ENCODE assay signal across 9 mouse cellular contexts in genomic region chr8:71376423-71377030, GRCm38 (mm10). TPM values are rescaled to one million over a fixed set of nuclear protein-coding genes. Genes with fewer than 3 reads are reported as not detected.
A peak's percentile ranks its signal among the peaks of the same experiment; 100 is the strongest.
DNase-seq lines count a peak whose midpoint lies in the region; ATAC-seq and TF ChIP-seq lines count a peak whose summit lies in the region.
"Had no signal": no experiment of that assay in that cellular context is flagged by ENCODE, and none has a peak within 500 bp of the region (broad histone marks: within the 10 kb centered on the region; RNA-seq: fewer than 3 reads in every experiment).

No protein-coding gene starts in this region.

- no peak overlapping the region for H3K4me3 ChIP-seq in liver, adult 2 months (ENCODE audit: insufficient read depth, low read depth, low read length)
- peak overlapping the region; percentile 25; the same call in 1 of the 2 replicates for H3K4me3 ChIP-seq in forebrain, embryonic 11.5 days (ENCODE audit: low read depth, low read length)
- peak overlapping the region; percentile 42 for H3K4me3 ChIP-seq in neural tube, embryonic 15.5 days (replicated peaks)

- WGBS in liver, adult 2 months: 53% methylated on average over 8 of the region's 8 CpGs
- 43% methylated on average over 8 of the region's 8 CpGs for WGBS in forebrain, embryonic 11.5 days
- 24% methylated on average over 8 of the region's 8 CpGs for WGBS in neural tube, embryonic 15.5 days

- H3K4me1 ChIP-seq in liver, adult 2 months (ENCODE audit: control insufficient read depth, insufficient read depth, low read length): peaks cover 39% of the 10 kb centered on the region
- peaks cover 35% of the 10 kb centered on the region for H3K4me1 ChIP-seq in forebrain, embryonic 11.5 days (replicated peaks; ENCODE audit: control insufficient read depth, insufficient read depth, low read length)
- peaks cover 60% of the 10 kb centered on the region for H3K4me1 ChIP-seq in neural tube, embryonic 15.5 days

- H3K4me2 ChIP-seq in forebrain, embryonic 11.5 days (ENCODE audit: low read depth, low read length, severe bottlenecking): peak overlapping the region; percentile 56
- peak overlapping the region; percentile 77 for H3K4me2 ChIP-seq in neural tube, embryonic 15.5 days

- peak; percentile 24 for DNase-seq in liver, adult 2 months (ENCODE audit: extremely low read depth, low read depth, low spot score)
- DNase-seq in liver: no peak
- no peak for DNase-seq in forebrain, embryonic 11.5 days (ENCODE audit: low spot score)
- DNase-seq in kidney, postnatal 10 days: peak; percentile 53
- DNase-seq in urinary bladder, adult 18-20 months (ENCODE audit: low spot score in 2 of 2): no peak
- no peak for DNase-seq in right cerebral cortex, adult 18-20 months
- no peak for DNase-seq in frontal cortex, postnatal 36 days (ENCODE audit: low spot score in 2 of 2)

- no peak overlapping the region for H3K9ac ChIP-seq in liver, adult 2 months (ENCODE audit: low read depth, low read length)
- peak overlapping the region; percentile 33; the same call in 1 of the 2 replicates for H3K9ac ChIP-seq in forebrain, embryonic 11.5 days (ENCODE audit: low read length)
- H3K9ac ChIP-seq in neural tube, embryonic 15.5 days (replicated peaks): peak overlapping the region; percentile 58

- peak overlapping the region; percentile 13; the same call in 1 of the 2 replicates for H3K27ac ChIP-seq in liver, adult 2 months (replicated peaks; ENCODE audit: insufficient read depth, low read depth, low read length)
- no peak overlapping the region for H3K27ac ChIP-seq in forebrain, embryonic 11.5 days (ENCODE audit: low read depth, low read length)
- H3K27ac ChIP-seq in neural tube, embryonic 15.5 days (replicated peaks): peak overlapping the region; percentile 81

- H3K36me3 ChIP-seq in liver, adult 2 months (ENCODE audit: control insufficient read depth, insufficient read depth, low read length): peaks cover 13% of the 10 kb centered on the region
- H3K36me3 ChIP-seq in forebrain, embryonic 11.5 days (ENCODE audit: control insufficient read depth, insufficient read depth, low read length): no peaks in the 10 kb centered on the region; the same call in 1 of the 2 replicates
- H3K36me3 ChIP-seq in neural tube, embryonic 15.5 days: peaks cover 21% of the 10 kb centered on the region

- H3K79me2 ChIP-seq in liver, adult 2 months (ENCODE audit: control insufficient read depth, insufficient read depth, low read length): peaks cover 41% of the 10 kb centered on the region

- no peak for TF ChIP-seq CTCF in liver, adult 2 months (IDR thresholded peaks at IDR 0.05; ENCODE audit: low read depth, low read length)

- ATAC-seq in forebrain, embryonic 11.5 days (replicated peaks; ENCODE audit: low FRiP score): no peak
- ATAC-seq in neural tube, embryonic 15.5 days (ENCODE audit: low FRiP score): no peak

- H3K9me3 ChIP-seq in forebrain, embryonic 11.5 days (ENCODE audit: control insufficient read depth, low read length): no peaks in the 10 kb centered on the region
- H3K9me3 ChIP-seq in neural tube, embryonic 15.5 days (replicated peaks): no peaks in the 10 kb centered on the region

- no peaks in the 10 kb centered on the region for H3K27me3 ChIP-seq in liver, adult 2 months (ENCODE audit: control insufficient read depth, insufficient read depth, low read length)
- H3K27me3 ChIP-seq in forebrain, embryonic 11.5 days (ENCODE audit: control insufficient read depth, insufficient read depth, low read length): no peaks in the 10 kb centered on the region
- H3K27me3 ChIP-seq in neural tube, embryonic 15.5 days (replicated peaks): no peaks in the 10 kb centered on the region

- no peak for TF ChIP-seq POLR2A in liver, adult 2 months (IDR thresholded peaks at IDR 0.05; ENCODE audit: extremely low read depth, insufficient read depth, low read length)

RNA-seq across cellular contexts. Expression of gene Nr2f6, which starts 5.2 kb away (rescaled TPM):
- total RNA-seq in liver, adult 2 months (2014; rRNA removed): 73.9 and 117 TPM in 2 replicates
- 319 and 341 TPM in 2 replicates for polyA plus RNA-seq in liver, adult 2 months (2012; rRNA removed)
- 49.1 and 51.4 TPM in 2 replicates for polyA plus RNA-seq in forebrain, embryonic 11.5 days (2014; fragmentation: Nextera tagmentation; extraction: Ambion mirVana)
- polyA plus RNA-seq in neural tube, embryonic 15.5 days (2015; fragmentation: Nextera tagmentation; extraction: Ambion mirVana): 28.6 and 34.9 TPM in 2 replicates

RNA-seq across cellular contexts. Expression of gene Ocel1, which starts 5.4 kb away (rescaled TPM):
- 8.0 and 8.1 TPM in 2 replicates for total RNA-seq in liver, adult 2 months (2014; rRNA removed)
- polyA plus RNA-seq in liver, adult 2 months (2012; rRNA removed): 9.2 and 17.1 TPM in 2 replicates
- 2.9 and 3.3 TPM in 2 replicates for polyA plus RNA-seq in forebrain, embryonic 11.5 days (2014; fragmentation: Nextera tagmentation; extraction: Ambion mirVana)
- 5.6 and 9.2 TPM in 2 replicates for polyA plus RNA-seq in neural tube, embryonic 15.5 days (2015; fragmentation: Nextera tagmentation; extraction: Ambion mirVana)

RNA-seq across cellular contexts. Expression of gene Use1, which starts 9.9 kb away (rescaled TPM):
- 76.6 and 82.2 TPM in 2 replicates for total RNA-seq in liver, adult 2 months (2014; rRNA removed)
- 60.2 and 69.9 TPM in 2 replicates for polyA plus RNA-seq in liver, adult 2 months (2012; rRNA removed)
- polyA plus RNA-seq in forebrain, embryonic 11.5 days (2014; fragmentation: Nextera tagmentation; extraction: Ambion mirVana): 69.3 and 82.5 TPM in 2 replicates
- polyA plus RNA-seq in neural tube, embryonic 15.5 days (2015; fragmentation: Nextera tagmentation; extraction: Ambion mirVana): 121 and 122 TPM in 2 replicates

RNA-seq across cellular contexts. Expression of gene Ushbp1, which starts 19.1 kb away (rescaled TPM):
- total RNA-seq in liver, adult 2 months (2014; rRNA removed): 7.9 and 9.7 TPM in 2 replicates
- polyA plus RNA-seq in liver, adult 2 months (2012; rRNA removed): 7.9 and 13.6 TPM in 2 replicates
- 4.2 and 4.5 TPM in 2 replicates for polyA plus RNA-seq in forebrain, embryonic 11.5 days (2014; fragmentation: Nextera tagmentation; extraction: Ambion mirVana)
- polyA plus RNA-seq in neural tube, embryonic 15.5 days (2015; fragmentation: Nextera tagmentation; extraction: Ambion mirVana): 7.0 and 9.8 TPM in 2 replicates
- total RNA-seq: granulocyte monocyte progenitor cell, adult 5-6 weeks had no signal

RNA-seq across cellular contexts. Expression of gene Babam1, which starts 20.1 kb away (rescaled TPM):
- total RNA-seq in liver, adult 2 months (2014; rRNA removed): 42.7 and 44.8 TPM in 2 replicates
- polyA plus RNA-seq in liver, adult 2 months (2012; rRNA removed): 98.5 and 106 TPM in 2 replicates
- 106 and 119 TPM in 2 replicates for polyA plus RNA-seq in forebrain, embryonic 11.5 days (2014; fragmentation: Nextera tagmentation; extraction: Ambion mirVana)
- 96.0 and 96.1 TPM in 2 replicates for polyA plus RNA-seq in neural tube, embryonic 15.5 days (2015; fragmentation: Nextera tagmentation; extraction: Ambion mirVana)

Comparison
In these comparisons a context has a peak if more than half of its experiments do, and no peak if none do; other contexts are left out.
1. DNase-seq: peak in liver, adult 2 months (single experiment) and kidney, postnatal 10 days (single experiment); none in liver (single experiment), forebrain, embryonic 11.5 days (single experiment), urinary bladder, adult 18-20 months (0 of 2), right cerebral cortex, adult 18-20 months (single experiment) and frontal cortex, postnatal 36 days (0 of 2).